Mouse (Mus musculus): ENCODE data around the gene Gm572. TPM values are rescaled to one million over a fixed set of nuclear protein-coding genes. Genes with fewer than 3 reads are reported as not detected.
A peak's percentile ranks its signal among the peaks of the same experiment; 100 is the strongest.

Gene Gm572
- not detected for polyA plus RNA-seq (2017; shearing (Covaris generic))

GRCm38 (mm10) chr4:148643291-148644156, at the start of gene Gm572:
Gene Gm572, plus strand, starts transcription at chr4:148643317.
- peak; percentile 17 for ATAC-seq

- no peak for ATAC-seq
These were observed 49.1 kb upstream of the Gm572 start for GRCm38 (mm10) chr4:148593996-148594395.

- no peak for ATAC-seq
These were observed 47.2 kb upstream of the Gm572 start for GRCm38 (mm10) chr4:148595916-148596315.

- ATAC-seq = no peak
These were observed 46.4 kb upstream of the Gm572 start for GRCm38 (mm10) chr4:148596731-148597130.

GRCm38 (mm10) chr4:148598826-148599225, 44.3 kb upstream of the Gm572 start:
- ATAC-seq = no peak

GRCm38 (mm10) chr4:148600316-148600715, 42.8 kb upstream of the Gm572 start:
- ATAC-seq = no peak

GRCm38 (mm10) chr4:148601871-148602270, 41.2 kb upstream of the Gm572 start:
- ATAC-seq = no peak

- ATAC-seq = no peak
These were observed 40.6 kb upstream of the Gm572 start, which contains the start of gene Masp2 for GRCm38 (mm10) chr4:148602357-148603120. Gene Masp2, plus strand, starts transcription at chr4:148602554.

- ATAC-seq = no peak
These were observed 39.6 kb upstream of the Gm572 start for GRCm38 (mm10) chr4:148603376-148604139.

GRCm38 (mm10) chr4:148604141-148604540, 39.0 kb upstream of the Gm572 start:
- no peak for ATAC-seq

GRCm38 (mm10) chr4:148604541-148605165, 38.5 kb upstream of the Gm572 start:
- ATAC-seq = peak; percentile 64

- peak; percentile 90 for ATAC-seq
These were observed 35.4 kb upstream of the Gm572 start for GRCm38 (mm10) chr4:148607758-148608157.

GRCm38 (mm10) chr4:148609805-148610204, 33.3 kb upstream of the Gm572 start:
- ATAC-seq = no peak

GRCm38 (mm10) chr4:148610631-148611364, 32.3 kb upstream of the Gm572 start:
- ATAC-seq = no peak

- no peak for ATAC-seq
These were observed 30.6 kb upstream of the Gm572 start for GRCm38 (mm10) chr4:148612557-148612956.

- ATAC-seq = no peak
These were observed 29.4 kb upstream of the Gm572 start for GRCm38 (mm10) chr4:148613738-148614137.

GRCm38 (mm10) chr4:148619805-148620204, 23.3 kb upstream of the Gm572 start:
- no peak for ATAC-seq

- ATAC-seq = no peak
These were observed 22.4 kb upstream of the Gm572 start for GRCm38 (mm10) chr4:148620718-148621117.

GRCm38 (mm10) chr4:148622485-148622884, 20.6 kb upstream of the Gm572 start:
- no peak for ATAC-seq

GRCm38 (mm10) chr4:148623609-148624008, 19.5 kb upstream of the Gm572 start:
- no peak for ATAC-seq

- ATAC-seq = no peak
These were observed 18.1 kb upstream of the Gm572 start for GRCm38 (mm10) chr4:148625010-148625409.
